Mouse (Mus musculus): ENCODE data around the gene Traf3.

GRCm38 (mm10) chr12:111274006-111274405 lies 107.8 kb downstream of the Traf3 start:
- no peak for TF ChIP-seq POLR2A (IDR thresholded peaks at IDR 0.05; ENCODE audit: low read depth, low read length)
- no peak for TF ChIP-seq CTCF (IDR thresholded peaks at IDR 0.05; ENCODE audit: extremely low read depth, insufficient read depth, insufficient read length, insufficient replicate concordance)

All from spleen, adult 2 months (tissue).